Mouse (Mus musculus): ENCODE measurements around the gene Ermp1.
"Not testable (repeated sequence)": the region's sequence is repeated elsewhere in the genome, so short reads cannot be mapped to it uniquely, and the experiment has no call there.

Gene Ermp1

GRCm38 (mm10) chr19:29603548-29604353 is 44.5 kb downstream of the Ermp1 start:
- no peak for DNase-seq (ENCODE audit: low spot score in 2 of 2)

GRCm38 (mm10) chr19:29598981-29599380 is 49.2 kb downstream of the Ermp1 start:
- DNase-seq (ENCODE audit: low spot score in 2 of 2): no peak

GRCm38 (mm10) chr19:29596985-29597384 is 51.2 kb downstream of the Ermp1 start:
- DNase-seq (ENCODE audit: low spot score in 2 of 2): peak in 1 of 2 experiments; percentile 39

DNA sequence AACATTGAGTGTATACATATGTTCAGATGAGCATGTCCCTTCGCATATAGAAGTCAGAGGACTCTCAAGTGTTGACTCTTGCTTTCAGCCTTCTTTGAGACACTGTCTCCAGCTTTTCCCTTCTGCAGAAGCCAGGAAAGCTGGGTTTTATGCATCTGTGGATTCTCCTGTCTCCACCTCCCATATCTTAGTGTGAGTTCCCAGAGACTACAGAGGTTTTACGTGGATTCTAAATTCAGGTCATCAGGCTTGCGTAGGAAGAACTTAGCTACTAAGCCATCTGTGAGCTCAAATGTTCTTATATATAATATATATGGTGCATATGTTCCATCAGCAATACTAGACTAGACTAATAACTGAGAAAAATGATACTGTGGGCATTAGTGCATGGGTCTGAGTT is 51.9 kb downstream of the Ermp1 start:
- no peak for DNase-seq (ENCODE audit: low spot score in 2 of 2)

DNA sequence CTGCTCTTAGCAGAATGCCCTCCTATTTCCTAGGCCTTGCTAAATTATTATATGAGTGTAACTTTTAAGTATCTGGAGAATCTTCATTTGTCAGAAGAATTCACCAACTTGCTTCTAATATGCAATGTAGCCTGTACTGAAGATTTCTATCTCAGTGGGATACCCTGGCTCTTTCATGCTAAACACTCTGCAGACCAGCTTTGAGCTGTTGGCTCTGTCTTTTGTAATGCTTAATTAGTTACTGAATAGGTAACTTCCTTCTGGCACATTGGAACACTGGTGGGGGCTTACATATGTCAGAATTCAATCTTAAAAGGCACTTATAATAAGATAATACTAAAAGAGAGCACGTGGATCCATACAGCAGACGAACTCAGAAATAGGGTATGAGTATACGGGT is 54.4 kb downstream of the Ermp1 start:
- not testable (repeated sequence) for DNase-seq (ENCODE audit: low spot score in 2 of 2)

DNA sequence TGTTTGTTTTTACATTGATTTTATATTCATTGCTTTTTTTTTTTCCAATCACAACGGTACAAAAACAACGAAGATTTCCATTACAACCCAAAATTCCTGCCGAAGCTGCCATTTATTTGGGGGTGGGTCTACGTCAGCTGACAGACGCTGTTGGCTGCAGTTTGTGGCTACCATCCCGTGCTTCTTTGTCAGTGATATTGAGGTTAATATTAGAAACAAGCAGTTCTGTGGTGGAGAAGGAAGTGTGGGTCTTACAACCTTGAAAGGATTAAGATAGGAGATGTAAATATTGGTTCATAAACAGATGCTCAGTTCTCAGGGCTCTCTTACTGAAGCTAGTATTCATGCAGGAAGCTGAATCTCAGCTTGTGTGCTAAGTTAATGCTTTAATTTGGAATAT is 64.5 kb downstream of the Ermp1 start:
- no peak for DNase-seq (ENCODE audit: low spot score in 2 of 2)

DNA sequence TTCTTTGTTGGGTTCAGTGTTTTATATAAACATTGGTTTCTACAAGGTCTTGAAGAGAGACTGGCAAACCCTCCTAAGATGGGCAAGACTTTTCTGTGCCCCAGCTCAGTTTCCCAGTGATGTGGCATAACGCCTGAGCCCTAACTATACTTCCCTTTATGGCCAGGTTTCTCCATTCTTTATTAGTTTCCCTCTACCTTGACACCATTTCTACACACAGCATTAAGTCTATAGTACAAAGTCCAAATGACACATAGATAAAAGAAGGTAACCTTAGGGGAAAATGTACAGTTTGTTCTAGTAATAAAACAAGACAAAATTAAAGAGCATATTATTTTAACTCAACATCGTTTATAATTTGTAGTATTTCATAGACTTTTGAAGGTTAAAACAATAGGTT is 65.8 kb downstream of the Ermp1 start:
- no peak for DNase-seq (ENCODE audit: low spot score in 2 of 2)

- DNase-seq (ENCODE audit: low spot score in 2 of 2): no peak
These were observed 81.7 kb downstream of the Ermp1 start for GRCm38 (mm10) chr19:29566512-29566911.

- peak; percentile 26 to 64 for DNase-seq (ENCODE audit: low spot score in 2 of 2)
These were observed 84.9 kb downstream of the Ermp1 start for GRCm38 (mm10) chr19:29563258-29563779.

GRCm38 (mm10) chr19:29562603-29563002 is 85.6 kb downstream of the Ermp1 start:
- DNase-seq (ENCODE audit: low spot score in 2 of 2): no peak

DNA sequence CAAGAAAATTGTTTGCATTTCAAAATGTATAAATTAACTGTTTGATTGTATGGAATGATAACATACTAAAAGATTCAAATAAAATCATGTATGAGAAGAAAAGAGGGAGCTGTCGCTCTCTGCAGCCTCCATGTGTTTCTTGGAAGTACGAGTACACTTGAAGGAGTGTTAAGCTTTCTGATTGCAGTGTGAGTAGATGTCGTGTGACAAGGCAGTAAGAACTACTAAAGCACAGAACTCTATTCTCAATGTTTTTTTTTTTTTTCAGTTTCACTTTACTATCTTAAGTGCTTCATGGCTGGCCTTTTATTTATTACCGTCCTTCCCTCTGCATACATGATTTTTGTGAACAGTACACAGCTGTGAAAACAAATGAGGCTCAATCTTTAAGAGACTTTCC is 86.0 kb downstream of the Ermp1 start:
- DNase-seq (ENCODE audit: low spot score in 2 of 2): no peak

Measured in spleen, postnatal 10 days (tissue).